Mouse (Mus musculus): ENCODE results near the gene Olfr780. TPM values are rescaled to one million over a fixed set of nuclear protein-coding genes. Genes with fewer than 3 reads are reported as not detected.
"Not testable (repeated sequence)": the region's sequence is repeated elsewhere in the genome, so short reads cannot be mapped to it uniquely, and the experiment has no call there.

The Olfr780 gene
- not detected for polyA plus RNA-seq (2017; shearing (Covaris generic))

DNA sequence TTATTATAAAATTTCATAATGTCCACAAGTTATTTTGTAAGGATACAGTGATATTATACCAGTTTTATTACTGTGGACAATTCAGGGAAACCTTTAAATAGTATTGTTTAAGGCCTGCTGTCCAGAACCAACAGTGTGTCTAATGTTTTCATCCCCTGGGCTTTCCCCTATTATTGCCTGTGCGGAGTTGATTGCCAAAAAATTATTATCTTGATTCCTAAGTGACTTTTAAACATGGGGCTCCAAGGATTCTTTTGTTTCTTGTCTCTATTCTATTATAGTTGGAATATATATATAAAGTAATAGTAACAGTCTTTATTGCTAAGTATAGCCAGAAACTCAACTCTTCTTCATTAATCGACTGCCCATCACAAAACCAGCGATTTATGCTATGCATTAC, at the start of gene Olfr780:
Gene Olfr780, plus strand, starts transcription at position 301 of the 400 bp plus-strand sequence.
- no peak for ATAC-seq

DNA sequence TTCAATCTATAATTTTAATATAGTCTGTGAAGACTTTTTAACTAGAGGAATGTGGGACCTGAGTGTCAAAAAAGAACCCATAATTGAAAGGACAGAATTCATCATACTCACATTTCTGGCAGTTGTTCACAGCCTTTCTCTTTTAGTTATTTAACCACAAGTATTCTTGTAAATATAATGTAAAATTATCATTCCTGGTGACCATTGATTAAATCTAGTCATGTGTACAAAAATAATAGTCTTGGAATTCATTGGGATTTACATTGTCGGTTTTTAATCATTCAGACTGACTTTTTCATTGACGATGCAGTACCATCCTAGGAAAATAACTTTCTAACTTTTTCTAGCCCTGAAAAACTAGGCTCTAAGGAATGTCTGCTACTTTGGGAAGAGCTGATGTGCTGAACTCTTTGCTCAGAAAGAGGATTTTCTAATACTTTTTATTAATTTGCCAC, 46.8 kb upstream of the Olfr780 start, which contains the start of gene Olfr777:
Gene Olfr777, minus strand, starts transcription at position 405 of the 455 bp plus-strand sequence.
- no peak for ATAC-seq

DNA sequence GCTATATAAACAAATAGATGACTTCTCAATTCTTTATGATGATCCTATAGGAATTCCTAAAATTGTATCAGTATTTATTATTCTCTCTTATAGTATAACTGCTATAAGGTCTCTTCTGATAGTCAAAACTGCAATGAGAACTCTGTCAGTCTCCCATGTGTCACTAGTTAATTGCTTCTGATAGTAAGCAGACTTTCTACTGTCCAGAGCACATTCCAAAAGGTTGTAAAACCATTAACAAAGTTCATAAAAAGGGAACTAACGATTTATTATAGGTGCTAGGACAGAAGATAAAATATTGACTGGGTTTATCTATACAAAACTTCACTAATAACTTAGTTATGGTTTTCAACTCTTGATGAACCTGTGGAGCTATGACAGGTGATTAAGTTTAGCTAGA, 4.9 kb upstream of the Olfr780 start:
- ATAC-seq: not testable (repeated sequence)

DNA sequence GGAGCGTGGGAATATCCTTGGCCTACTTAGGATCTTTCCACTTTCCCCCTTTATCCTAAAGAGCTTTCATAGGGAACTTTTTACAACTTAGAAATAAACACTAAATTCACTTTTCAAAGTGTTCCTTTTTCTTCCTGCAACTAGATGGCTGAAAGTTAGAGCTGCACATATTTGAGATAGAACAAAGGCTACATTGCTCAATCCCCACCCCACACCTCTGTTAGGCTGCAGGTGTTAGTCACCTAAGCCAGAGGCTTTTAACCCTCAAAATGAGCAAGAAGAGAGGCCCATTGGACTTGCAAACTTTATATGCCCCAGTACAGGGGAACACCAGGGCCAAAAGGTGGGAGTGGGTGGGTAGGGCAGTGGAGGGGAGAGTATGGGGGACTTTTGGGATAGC, 4.4 kb upstream of the Olfr780 start:
- ATAC-seq: not testable (repeated sequence)

DNA sequence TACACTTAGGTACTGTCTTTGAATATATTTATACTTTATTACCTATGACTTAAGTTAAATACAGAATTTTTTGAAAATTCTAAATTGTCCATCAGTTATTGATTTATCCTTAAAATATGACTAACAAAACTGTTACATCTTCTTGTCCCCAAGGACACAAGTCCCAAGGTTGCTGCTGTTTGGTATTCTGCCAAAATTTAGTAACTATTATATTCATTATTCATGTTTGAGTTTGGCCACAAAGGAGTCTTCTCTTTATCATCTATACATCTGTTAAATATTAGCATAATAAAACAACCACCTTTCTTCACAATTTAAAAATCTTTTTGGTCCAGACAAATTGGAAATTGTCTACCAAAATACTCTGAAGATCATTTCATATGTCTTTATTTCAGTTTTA, 10.6 kb downstream of the Olfr780 start, which contains the start of gene Olfr781:
Gene Olfr781, plus strand, starts transcription at position 301 of the 400 bp plus-strand sequence.
- no peak for ATAC-seq

DNA sequence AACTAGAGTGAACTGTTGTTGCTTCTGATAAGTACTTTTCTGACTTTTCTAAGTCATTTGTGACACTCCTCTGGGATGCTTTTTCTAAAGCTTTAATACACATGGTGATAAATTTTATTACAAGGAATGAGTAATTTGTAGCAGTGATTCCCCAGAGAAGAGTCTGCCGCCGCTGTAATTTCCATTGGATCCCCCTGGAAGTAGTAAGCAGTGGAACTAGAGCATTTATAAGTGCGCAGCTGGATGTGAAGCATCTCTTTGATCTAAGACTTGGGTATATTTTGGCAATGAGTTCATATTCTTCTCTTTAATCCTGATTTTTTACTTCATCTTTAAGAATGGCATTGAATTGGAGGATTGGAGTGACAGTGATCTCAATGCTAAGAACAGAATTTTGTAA, 30.6 kb downstream of the Olfr780 start, which contains the start of gene Olfr782:
Gene Olfr782, plus strand, starts transcription at position 301 of the 400 bp plus-strand sequence.
- ATAC-seq: no peak

DNA sequence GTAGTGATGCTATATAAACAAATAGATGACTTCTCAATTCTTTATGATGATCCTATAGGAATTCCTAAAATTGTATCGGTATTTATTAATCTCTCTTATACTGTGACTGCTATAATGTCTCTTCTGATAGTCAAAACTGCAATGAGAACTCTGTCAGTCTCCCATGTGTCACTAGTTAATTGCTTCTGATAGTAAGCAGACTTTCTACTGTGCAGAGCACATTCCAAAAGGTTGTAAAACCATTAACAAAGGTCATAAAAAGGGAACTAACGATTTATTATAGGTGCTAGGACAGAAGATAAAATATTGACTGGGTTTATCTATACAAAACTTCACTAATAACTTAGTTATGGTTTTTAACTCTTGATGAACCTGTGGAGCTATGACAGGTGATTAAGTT, 34.6 kb downstream of the Olfr780 start:
- not testable (repeated sequence) for ATAC-seq

DNA sequence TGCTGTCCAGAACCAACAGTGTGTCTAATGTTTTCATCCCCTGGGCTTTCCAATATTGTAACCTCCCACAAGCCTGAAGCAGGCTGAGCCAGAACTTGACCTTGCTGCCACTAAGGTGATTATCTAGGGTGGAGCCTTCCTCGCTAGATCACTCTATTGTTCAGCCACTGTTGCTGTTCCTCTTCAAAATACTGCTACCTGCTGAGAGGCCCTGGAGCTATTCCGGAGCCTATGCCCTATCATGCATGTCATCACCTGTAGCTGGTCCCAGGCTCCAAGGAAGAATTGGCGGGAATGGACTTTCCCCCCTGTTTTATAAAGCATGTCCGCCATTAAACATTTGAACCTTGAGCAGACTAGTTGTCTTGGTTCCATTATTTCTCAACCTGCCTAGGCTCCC, 38.6 kb downstream of the Olfr780 start:
- ATAC-seq: not testable (repeated sequence)

DNA sequence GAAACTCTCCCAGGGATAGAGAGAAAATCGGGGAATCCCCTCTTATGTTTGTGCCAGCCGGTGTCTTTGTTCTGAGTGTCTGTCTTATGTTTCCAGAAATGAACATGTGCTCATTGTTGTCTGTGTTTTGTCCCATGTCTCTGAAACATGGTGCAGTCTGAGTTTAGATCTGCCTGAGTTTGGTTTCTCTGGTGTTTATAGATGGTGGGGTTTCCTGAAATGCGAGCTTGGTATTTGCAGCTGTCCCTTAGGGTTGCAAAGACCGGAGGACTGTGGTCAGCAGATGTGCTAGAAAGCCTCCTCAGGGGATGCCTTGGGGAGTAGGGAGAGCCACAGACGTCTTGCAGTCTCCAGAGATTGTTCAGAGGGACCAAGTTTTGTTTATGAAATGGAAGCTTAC, 39.4 kb downstream of the Olfr780 start:
- no peak for ATAC-seq

Other genes starting within 250 kb of the Olfr780 start
- gene Olfr766-ps1, start 249.1 kb upstream of the Olfr780 start, polyA plus RNA-seq (2017; shearing (Covaris generic)): not detected
- gene Olfr767, start 235.2 kb upstream of the Olfr780 start, polyA plus RNA-seq (2017; shearing (Covaris generic)): under 1 TPM in 2 of 3 experiments, not detected in 1; 0.10 to 0.16 TPM
- gene Olfr768, start 218.7 kb upstream of the Olfr780 start, polyA plus RNA-seq (2017; shearing (Covaris generic)): not detected
- not detected for gene Olfr769, start 200.3 kb upstream of the Olfr780 start, polyA plus RNA-seq (2017; shearing (Covaris generic))
- not detected for gene Olfr770, start 179.1 kb upstream of the Olfr780 start, polyA plus RNA-seq (2017; shearing (Covaris generic))
- not detected for gene Olfr771, start 153.4 kb upstream of the Olfr780 start, polyA plus RNA-seq (2017; shearing (Covaris generic))
- gene Olfr772, start 140.2 kb upstream of the Olfr780 start, polyA plus RNA-seq (2017; shearing (Covaris generic)): not detected
- gene Olfr773, start 130.7 kb upstream of the Olfr780 start, polyA plus RNA-seq (2017; shearing (Covaris generic)): not detected
- not detected for gene Olfr774, start 81.9 kb upstream of the Olfr780 start, polyA plus RNA-seq (2017; shearing (Covaris generic))
- not detected for gene Olfr775, start 69.7 kb upstream of the Olfr780 start, polyA plus RNA-seq (2017; shearing (Covaris generic))
- gene Olfr776, start 59.0 kb upstream of the Olfr780 start, polyA plus RNA-seq (2017; shearing (Covaris generic)): not detected
- not detected for gene Olfr777, start 46.6 kb upstream of the Olfr780 start, polyA plus RNA-seq (2017; shearing (Covaris generic))
- not detected for gene Olfr781, start 10.7 kb downstream of the Olfr780 start, polyA plus RNA-seq (2017; shearing (Covaris generic))
- gene Olfr782, start 30.7 kb downstream of the Olfr780 start, polyA plus RNA-seq (2017; shearing (Covaris generic)): not detected
- not detected for gene Olfr784, start 66.0 kb downstream of the Olfr780 start, polyA plus RNA-seq (2017; shearing (Covaris generic))
- gene Olfr785, start 87.3 kb downstream of the Olfr780 start, polyA plus RNA-seq (2017; shearing (Covaris generic)): not detected
- gene Olfr786, start 109.2 kb downstream of the Olfr780 start, polyA plus RNA-seq (2017; shearing (Covaris generic)): not detected
- gene Olfr787, start 143.7 kb downstream of the Olfr780 start, polyA plus RNA-seq (2017; shearing (Covaris generic)): under 1 TPM in 2 of 3 experiments, not detected in 1; 0.18 to 0.20 TPM
- gene Olfr788, start 152.9 kb downstream of the Olfr780 start, polyA plus RNA-seq (2017; shearing (Covaris generic)): not detected
- not detected for gene Olfr789, start 166.6 kb downstream of the Olfr780 start, polyA plus RNA-seq (2017; shearing (Covaris generic))
- gene Olfr790, start 180.4 kb downstream of the Olfr780 start, polyA plus RNA-seq (2017; shearing (Covaris generic)): not detected
- gene Olfr791, start 203.7 kb downstream of the Olfr780 start, polyA plus RNA-seq (2017; shearing (Covaris generic)): not detected
- not detected for gene Olfr792, start 221.0 kb downstream of the Olfr780 start, polyA plus RNA-seq (2017; shearing (Covaris generic))
- not detected for gene Olfr794, start 249.5 kb downstream of the Olfr780 start, polyA plus RNA-seq (2017; shearing (Covaris generic))